Mouse (Mus musculus) CH12.LX (cell line): ENCODE measurements around the gene Map2k1. TPM values are rescaled to one million over a fixed set of nuclear protein-coding genes. Genes with fewer than 3 reads are reported as not detected.

ENCODE experiments used
- DNase-seq: peaks from one replicate; pipeline ENCODE4 v3.0.0-alpha.2; 2013; ENCODE audit errors: extremely low read depth
- H3K27ac ChIP-seq: 2 replicates; pipeline ENCODE4 v1.5.1; 2012; ENCODE audit warnings: low read depth, mild to moderate bottlenecking, control low read depth, moderate library complexity; ENCODE audit not compliant: insufficient read depth
- H3K27me3 ChIP-seq: replicated peaks from 2 replicates; pipeline ENCODE3; 2012; ENCODE audit warnings: inconsistent platforms
- H3K36me3 ChIP-seq, 2 experiments: replicated peaks in 1 of 2; 2 replicates each; pipeline versions ENCODE3 to v1.6.1; 2012; ENCODE audit warnings: inconsistent platforms in 1 of 2, low read length in 1 of 2, mild to moderate bottlenecking in 1 of 2, mixed read lengths in 1 of 2, moderate library complexity in 1 of 2; ENCODE audit not compliant: control insufficient read depth in 1 of 2, insufficient read depth in 1 of 2
- H3K4me1 ChIP-seq, 2 experiments: 2 replicates each; pipeline ENCODE4 v1.6.1; 2012; ENCODE audit warnings: inconsistent platforms in 1 of 2, moderate library complexity in 1 of 2; ENCODE audit not compliant: insufficient read depth in 2 of 2, control insufficient read depth in 1 of 2
- H3K4me2 ChIP-seq: 2 replicates; pipeline ENCODE4 v1.6.1; 2012; ENCODE audit warnings: low read depth, mild to moderate bottlenecking, control low read depth; ENCODE audit not compliant: poor library complexity, insufficient read depth, severe bottlenecking
- H3K4me3 ChIP-seq, 3 experiments: fragments of 150-350 bp in 1 of 3; sonication (generic) in 1 of 3; replicated peaks in 1 of 3; 2 replicates each; pipeline versions ENCODE3 to v1.5.1; 2011 to 2012; ENCODE audit warnings: low read depth in 2 of 3, low read length in 2 of 3, mild to moderate bottlenecking in 2 of 3, moderate library complexity in 2 of 3, control low read depth in 1 of 3, improper control_type of control experiment in 1 of 3, inconsistent platforms in 1 of 3, mixed read lengths in 1 of 3; ENCODE audit not compliant: poor library complexity in 1 of 3
- H3K79me2 ChIP-seq: replicated peaks from 2 replicates; pipeline ENCODE4 v1.6.1; 2012; ENCODE audit warnings: mild to moderate bottlenecking, moderate library complexity; ENCODE audit not compliant: control insufficient read depth, poor library complexity, insufficient read depth, severe bottlenecking; ENCODE audit errors: extremely low read depth
- H3K9ac ChIP-seq: 2 replicates; pipeline ENCODE4 v1.6.1; 2012; ENCODE audit warnings: low read depth, mild to moderate bottlenecking, control low read depth, moderate library complexity; ENCODE audit not compliant: insufficient read depth
- H3K9me3 ChIP-seq: replicated peaks from 2 replicates; pipeline ENCODE3; 2012; ENCODE audit warnings: low read length, inconsistent platforms, mixed read lengths
- BHLHE40 ChIP-seq: IDR thresholded peaks from 2 replicates; pipeline ENCODE4 v1.6.1; 2011; ENCODE audit warnings: mild to moderate bottlenecking, low read depth, low read length, improper control_type of control experiment
- CHD1 ChIP-seq: IDR thresholded peaks from 2 replicates; pipeline ENCODE4 v1.6.1; 2012; ENCODE audit warnings: low read depth, low read length, improper control_type of control experiment, inconsistent platforms
- CHD2 ChIP-seq: IDR thresholded peaks from 2 replicates; pipeline ENCODE4 v1.6.1; 2011; ENCODE audit warnings: low read length, improper control_type of control experiment
- CTCF ChIP-seq, 2 experiments: IDR thresholded peaks in 1 of 2; conservative IDR thresholded peaks in 1 of 2; 2 replicates each; pipeline ENCODE4 v1.5.1; 2011 to 2012; ENCODE audit warnings: low read depth in 2 of 2, low read length in 2 of 2, improper control_type of control experiment in 1 of 2, inconsistent platforms in 1 of 2, mild to moderate bottlenecking in 1 of 2, moderate library complexity in 1 of 2
- ETS1 ChIP-seq: conservative IDR thresholded peaks from 2 replicates; pipeline ENCODE4 v1.6.1; 2012; ENCODE audit warnings: low read depth, mild to moderate bottlenecking, inconsistent platforms, low read length, improper control_type of control experiment, moderate library complexity
- GABPA ChIP-seq: IDR thresholded peaks from 2 replicates; pipeline ENCODE4 v1.6.1; 2012; ENCODE audit warnings: low read depth, low read length, improper control_type of control experiment, inconsistent platforms; ENCODE audit not compliant: insufficient replicate concordance
- IRF4 ChIP-seq: IDR thresholded peaks from 2 replicates; pipeline ENCODE4 v1.6.1; 2014; ENCODE audit warnings: low read depth, mild to moderate bottlenecking, inconsistent platforms, low read length, improper control_type of control experiment
- JUND ChIP-seq: conservative IDR thresholded peaks from 2 replicates; pipeline ENCODE4 v1.6.1; 2011; ENCODE audit warnings: low read depth, low read length, improper control_type of control experiment
- KAT2A ChIP-seq: IDR thresholded peaks from 2 replicates; pipeline ENCODE4 v1.6.1; 2012; ENCODE audit warnings: low read length, improper control_type of control experiment, inconsistent platforms; ENCODE audit not compliant: insufficient replicate concordance
- PAX5 ChIP-seq: IDR thresholded peaks from 2 replicates; pipeline ENCODE4 v1.6.1; 2012; ENCODE audit warnings: low read length, inconsistent platforms, mixed read lengths
- POLR2A ChIP-seq: IDR thresholded peaks from 2 replicates; pipeline ENCODE4 v1.6.1; 2011; ENCODE audit warnings: low read depth, mild to moderate bottlenecking, improper control_type of control experiment, low read length
- POLR2AphosphoS2 ChIP-seq: IDR thresholded peaks from 2 replicates; pipeline ENCODE4 v1.6.1; 2011; ENCODE audit warnings: low read depth, low read length, improper control_type of control experiment
- UBTF ChIP-seq: IDR thresholded peaks from 2 replicates; pipeline ENCODE4 v1.6.1; 2012; ENCODE audit warnings: low read depth, mild to moderate bottlenecking, inconsistent platforms, low read length, improper control_type of control experiment, moderate library complexity
- ZC3H11A ChIP-seq: IDR thresholded peaks from 2 replicates; pipeline ENCODE4 v1.6.1; 2012; ENCODE audit warnings: low read depth, mild to moderate bottlenecking, inconsistent platforms, low read length, improper control_type of control experiment
- dilution Hi-C: fragments of 300-500 bp; cut with MboI; formaldehyde crosslinking; loops from 2 replicates; pipeline ENCODE4 v1.14.3; 2020; ENCODE audit warnings: low sequenced_read_pairs; ENCODE audit not compliant: extremely low pct_unique_long_range_greater_than_20kb, extremely low pct_ligation_motif_present
- in situ Hi-C: fragments of 300-500 bp; cut with MboI; formaldehyde crosslinking; loops from 3 replicates; pipeline ENCODE4 v1.14.3; 2019; ENCODE audit warnings: low sequenced_read_pairs, low pct_ligation_motif_present, low pct_unique_long_range_greater_than_20kb, mixed read lengths
- polyA plus RNA-seq: library from polyadenylated mRNA; unstranded; fragments of >175 nt; gene quantifications from 2 replicates; pipeline ENCODE4 v1.2.1, GENCODE M21; 2012; ENCODE audit warnings: low read depth; ENCODE audit not compliant: insufficient read length
- total RNA-seq, 2 experiments: library from RNA; depleted of rRNA; stranded (reverse); fragments of 300-350 nt in 1 of 2; fragments of >200 nt in 1 of 2; gene quantifications; 2 replicates each; pipeline ENCODE4 v1.2.3; 2012 to 2014

Gene Map2k1
- total and polyA plus RNA-seq, 3 experiments: 56.3 to 122 (median 74.0) TPM

DNA sequence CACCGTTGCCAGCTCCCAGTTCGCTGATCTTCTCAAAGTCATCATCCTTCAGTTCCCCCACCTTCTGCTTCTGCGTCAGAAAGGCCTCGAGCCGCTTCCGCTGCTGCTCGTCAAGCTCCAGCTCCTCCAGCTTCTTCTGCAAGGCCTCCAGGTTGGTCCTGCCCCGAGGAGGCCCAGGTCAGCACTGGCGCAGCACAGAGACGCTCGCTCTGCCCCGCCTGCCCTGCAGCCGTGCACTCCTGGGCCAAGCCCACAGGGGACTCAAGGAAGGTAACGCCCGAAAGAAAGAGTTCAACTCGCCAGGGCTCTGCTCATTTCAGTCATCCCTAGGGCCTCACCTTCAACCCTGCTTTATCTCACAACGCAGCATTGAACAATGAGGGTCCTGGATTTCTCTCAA lies 39.0 kb downstream of the Map2k1 start:
- H3K79me2 ChIP-seq: peaks cover 6% of the 10 kb centered on the region
- H3K4me1 ChIP-seq: peaks cover 0 to 22% of the 10 kb centered on the region in 2 experiments; a peak in 2 of 4 replicates
- H3K4me3 ChIP-seq: no peak overlapping the region
- no peaks in the 10 kb centered on the region for H3K9me3 ChIP-seq
- dilution Hi-C loops: no loop called here
- no peak for DNase-seq
- H3K27ac ChIP-seq: no peak overlapping the region
- H3K9ac ChIP-seq: no peak overlapping the region
- TF ChIP-seq BHLHE40 (no peak), PAX5 (no peak), IRF4 (no peak), GABPA (no peak), POLR2AphosphoS2 (no peak), JUND (no peak), UBTF (no peak), CHD1 (no peak), CHD2 (no peak)
- no peak overlapping the region for H3K4me2 ChIP-seq
- no peaks in the 10 kb centered on the region for H3K27me3 ChIP-seq
- H3K36me3 ChIP-seq: peaks cover 27 to 77% of the 10 kb centered on the region in 2 experiments
- in situ Hi-C loops: no loop called here

DNA sequence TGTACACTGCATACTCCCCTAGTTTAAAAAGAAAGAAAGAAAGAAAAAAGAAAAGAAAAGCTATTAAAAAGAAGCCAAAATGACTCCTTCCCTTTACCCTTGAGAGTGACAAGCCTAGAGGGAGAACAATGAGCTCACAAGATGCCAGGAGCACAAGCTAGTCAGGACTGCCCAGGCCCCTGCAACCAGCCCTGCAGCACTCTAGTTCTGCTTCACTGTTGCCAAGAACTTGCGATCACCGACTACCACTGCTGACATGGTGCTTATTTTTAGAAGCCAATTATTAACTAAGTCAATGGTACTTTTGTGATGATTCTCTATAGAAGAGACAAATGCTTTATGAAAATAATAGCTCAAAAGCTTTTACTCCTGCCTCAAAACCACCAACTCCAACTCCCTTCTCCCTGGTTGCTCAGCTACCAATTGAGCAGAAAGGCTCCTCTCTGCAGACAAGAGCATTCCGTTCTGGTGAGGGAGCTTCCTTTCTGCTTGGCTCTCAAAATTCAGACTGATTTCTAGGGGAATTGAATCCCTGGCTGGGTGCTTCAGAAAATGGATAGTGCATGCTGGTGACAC lies 45.8 kb downstream of the Map2k1 start:
- H3K27ac ChIP-seq: no peak overlapping the region
- in situ Hi-C loops: no loop called here

DNA sequence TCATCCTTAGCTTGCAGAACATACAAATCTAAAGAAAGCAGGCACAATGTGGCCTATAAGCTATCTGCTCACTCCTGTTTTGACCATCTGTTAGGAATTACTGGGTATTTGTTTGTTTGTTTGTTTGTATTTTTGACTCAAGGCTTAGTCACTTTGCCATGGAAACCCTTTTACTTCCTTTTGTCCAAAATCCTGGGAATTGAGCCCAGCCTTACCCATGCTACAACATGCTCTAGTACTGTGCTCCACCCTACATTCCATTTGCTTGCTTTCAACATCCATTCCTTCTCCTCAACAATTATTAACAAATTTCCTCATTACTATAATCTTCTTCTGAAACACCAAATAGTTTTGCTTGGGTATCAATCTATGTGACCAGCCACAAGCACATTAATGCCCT lies 50.6 kb downstream of the Map2k1 start:
- H3K27ac ChIP-seq: no peak overlapping the region
- peaks cover 0 to 6% of the 10 kb centered on the region in 2 experiments; a peak in 2 of 4 replicates for H3K4me1 ChIP-seq
- H3K27me3 ChIP-seq: no peaks in the 10 kb centered on the region
- H3K36me3 ChIP-seq: peaks cover 13 to 84% of the 10 kb centered on the region in 2 experiments
- no peaks in the 10 kb centered on the region for H3K79me2 ChIP-seq
- dilution Hi-C loops: no loop called here
- TF ChIP-seq CTCF (conservative IDR thresholded peaks at IDR 0.05 in 1 of 2, IDR thresholded peaks at IDR 0.05 in 1 of 2; ENCODE audit: low read depth in 2 of 2, low read length in 2 of 2) (no peak), PAX5 (no peak), POLR2A (no peak), UBTF (no peak)
- no peak overlapping the region for H3K4me2 ChIP-seq
- H3K9me3 ChIP-seq: no peaks in the 10 kb centered on the region
- no peak for DNase-seq
- no peak overlapping the region for H3K9ac ChIP-seq
- in situ Hi-C loops: no loop called here
- no peak overlapping the region for H3K4me3 ChIP-seq

More for the DNA sequence above, 45.8 kb downstream of the Map2k1 start:
- no peaks in the 10 kb centered on the region for H3K27me3 ChIP-seq
- 0 out of 2 replicates have a peak, but pooled peaks cover 1% of the 10 kb centered on the region for H3K79me2 ChIP-seq
- H3K4me1 ChIP-seq: no peaks in the 10 kb centered on the region
- H3K9me3 ChIP-seq: no peaks in the 10 kb centered on the region
- no peak overlapping the region for H3K9ac ChIP-seq
- peaks cover 39 to 89% of the 10 kb centered on the region in 2 experiments for H3K36me3 ChIP-seq
- no peak overlapping the region for H3K4me3 ChIP-seq
- TF ChIP-seq ETS1 (no peak), KAT2A (no peak), POLR2A (no peak), ZC3H11A (no peak)
- H3K4me2 ChIP-seq: no peak overlapping the region
- DNase-seq: no peak
- dilution Hi-C loops: no loop called here
